Mouse (Mus musculus) retina, postnatal 1 day (tissue): ENCODE measurements at regions not wholly inside any gene's neighbourhood (a gene's known extent, or its start where the extent isn't known, plus 50 kb on each side); places are given as distances from the start of the nearest gene placed in this dataset.

Source experiments
- DNase-seq: peaks from one replicate; pipeline ENCODE4 v3.0.0-alpha.2; 2012

GRCm38 (mm10) chr10:25857954-25858616 is 220.0 kb upstream of the Gm9767 start:
- no peak for DNase-seq

GRCm38 (mm10) chr10:25844348-25844747 is 233.7 kb upstream of the Gm9767 start:
- no peak for DNase-seq

- DNase-seq = no peak
These were observed 248.8 kb upstream of the Gm9767 start for GRCm38 (mm10) chr10:25829275-25829674.

GRCm38 (mm10) chr10:25804223-25804622 is 268.2 kb upstream of the Smlr1 start:
- DNase-seq = no peak

- no peak for DNase-seq
These were observed 265.4 kb upstream of the Smlr1 start for GRCm38 (mm10) chr10:25801499-25801898.

GRCm38 (mm10) chr10:25798881-25799280 is 262.8 kb upstream of the Smlr1 start:
- DNase-seq = no peak

GRCm38 (mm10) chr10:25790363-25790821 is 254.3 kb upstream of the Smlr1 start:
- no peak for DNase-seq

- DNase-seq = no peak
These were observed 252.6 kb upstream of the Smlr1 start for GRCm38 (mm10) chr10:25788660-25789059.

- no peak for DNase-seq
These were observed 251.9 kb upstream of the Smlr1 start for GRCm38 (mm10) chr10:25788004-25788403.

- DNase-seq = no peak
These were observed 247.8 kb upstream of the Smlr1 start for GRCm38 (mm10) chr10:25783861-25784260.

- DNase-seq = no peak
These were observed 243.4 kb upstream of the Smlr1 start for GRCm38 (mm10) chr10:25779476-25779875.

- no peak for DNase-seq
These were observed 241.7 kb upstream of the Smlr1 start for GRCm38 (mm10) chr10:25777717-25778116.

GRCm38 (mm10) chr10:25776697-25777096 is 240.6 kb upstream of the Smlr1 start:
- DNase-seq = no peak

GRCm38 (mm10) chr10:25770051-25770450 is 234.0 kb upstream of the Smlr1 start:
- DNase-seq = no peak

GRCm38 (mm10) chr10:25768456-25768855 is 232.4 kb upstream of the Smlr1 start:
- no peak for DNase-seq

- DNase-seq = no peak
These were observed 218.2 kb upstream of the Smlr1 start for GRCm38 (mm10) chr10:25754300-25754699.

GRCm38 (mm10) chr10:25742678-25743077 is 206.6 kb upstream of the Smlr1 start:
- no peak for DNase-seq

GRCm38 (mm10) chr10:25740956-25741355 is 204.9 kb upstream of the Smlr1 start:
- no peak for DNase-seq

- no peak for DNase-seq
These were observed 194.4 kb upstream of the Smlr1 start for GRCm38 (mm10) chr10:25730470-25730869.

- DNase-seq = no peak
These were observed 187.9 kb upstream of the Smlr1 start for GRCm38 (mm10) chr10:25723966-25724365.

GRCm38 (mm10) chr10:25715747-25716146 is 179.7 kb upstream of the Smlr1 start:
- DNase-seq = no peak

- DNase-seq = no peak
These were observed 178.6 kb upstream of the Smlr1 start for GRCm38 (mm10) chr10:25714636-25715035.

GRCm38 (mm10) chr10:25714041-25714440 is 178.0 kb upstream of the Smlr1 start:
- no peak for DNase-seq

- no peak for DNase-seq
These were observed 171.9 kb upstream of the Smlr1 start for GRCm38 (mm10) chr10:25707951-25708350.

GRCm38 (mm10) chr10:25702146-25702545 is 166.1 kb upstream of the Smlr1 start:
- DNase-seq = no peak
